Mouse (Mus musculus) gastrocnemius, postnatal 36 days (tissue): ENCODE results near the gene Ccin. TPM values are rescaled to one million over a fixed set of nuclear protein-coding genes. Genes with fewer than 3 reads are reported as not detected.
A peak's percentile ranks its signal among the peaks of the same experiment; 100 is the strongest.

Experiments
- DNase-seq, 2 experiments: peaks; one replicate each; pipeline ENCODE4 v3.0.0; 2022
- intact Hi-C: fragments of 180-260 bp; cut with DNase I; formaldehyde crosslinking; loops from one replicate; pipeline ENCODE4 v1.15.1; 2025
- total RNA-seq, 2 experiments: library from RNA; stranded (reverse); gene quantifications; 2 replicates each; pipeline ENCODE4 v1.2.3; 2021

The Ccin gene
- total RNA-seq, 2 experiments from 2014 or later: not detected

- no peak for DNase-seq
- intact Hi-C loops: no loop called here
Observed at GRCm38 (mm10) chr4:44011799-44012198, 28.5 kb downstream of the Ccin start.

- intact Hi-C loops: no loop called here
- DNase-seq: peak; percentile 80 to 90
Observed at GRCm38 (mm10) chr4:44012376-44013367, 29.4 kb downstream of the Ccin start.

GRCm38 (mm10) chr4:44013391-44014070 is 30.2 kb downstream of the Ccin start:
- intact Hi-C loops: no loop called here
- no peak for DNase-seq

- no peak for DNase-seq
- intact Hi-C loops: no loop called here
Observed at GRCm38 (mm10) chr4:44016071-44016470, 32.8 kb downstream of the Ccin start.

GRCm38 (mm10) chr4:44016791-44017190 is 33.5 kb downstream of the Ccin start:
- DNase-seq: no peak
- intact Hi-C loops: no loop called here

- DNase-seq: no peak
- intact Hi-C loops: no loop called here
Observed at GRCm38 (mm10) chr4:44022323-44022722, 39.0 kb downstream of the Ccin start.

- intact Hi-C loops: no loop called here
- no peak for DNase-seq
Observed at GRCm38 (mm10) chr4:44022766-44023165, 39.5 kb downstream of the Ccin start.

GRCm38 (mm10) chr4:44023681-44024080 is 40.4 kb downstream of the Ccin start:
- intact Hi-C loops: no loop called here
- no peak for DNase-seq

- intact Hi-C loops: no loop called here
- no peak for DNase-seq
Observed at GRCm38 (mm10) chr4:44024241-44024640, 41.0 kb downstream of the Ccin start.

- intact Hi-C loops: no loop called here
- DNase-seq: no peak
Observed at GRCm38 (mm10) chr4:44025570-44025969, 42.3 kb downstream of the Ccin start.

GRCm38 (mm10) chr4:44028303-44029135 is 45.2 kb downstream of the Ccin start:
- no peak for DNase-seq
- intact Hi-C loops: no loop called here

- peak; percentile 22 to 43 for DNase-seq
- intact Hi-C loops: no loop called here
Observed at GRCm38 (mm10) chr4:44029661-44030066, 46.4 kb downstream of the Ccin start.

GRCm38 (mm10) chr4:44031521-44031920 is 48.2 kb downstream of the Ccin start:
- intact Hi-C loops: no loop called here
- DNase-seq: peak in 1 of 2 experiments; percentile 28

Other genes with a start within 250 kb of the Ccin start
- not detected for gene Olfr159, start 212.5 kb upstream of the Ccin start, total RNA-seq
- not detected for gene Olfr156, start 159.6 kb upstream of the Ccin start, total RNA-seq
- gene Olfr157, start 143.3 kb upstream of the Ccin start, total RNA-seq: not detected
- gene Olfr155, start 131.9 kb upstream of the Ccin start, total RNA-seq: not detected
- 1 to 10 TPM; 2.2 to 2.5 TPM for gene Reck, start 108.0 kb upstream of the Ccin start, total RNA-seq
- 1 to 10 TPM; 2.4 to 3.0 TPM for gene Glipr2, start 26.1 kb upstream of the Ccin start, total RNA-seq
- 10 to 100 TPM; 46.3 to 49.3 TPM for gene Clta, start 21.0 kb downstream of the Ccin start, total RNA-seq
- 10 to 100 TPM in 1 of 2 experiments, 1 to 10 TPM in 1; 8.1 to 11.8 TPM for gene Gne, start 100.7 kb downstream of the Ccin start, total RNA-seq